ENCODE assay signal across 8 mouse cellular contexts in genomic region chr19:42163764-42164163, GRCm38 (mm10). TPM values are rescaled to one million over a fixed set of nuclear protein-coding genes. Genes with fewer than 3 reads are reported as not detected.
DNase-seq lines count a peak whose midpoint lies in the region; ATAC-seq and TF ChIP-seq lines count a peak whose summit lies in the region.

TSS of gene Zfyve27 (plus strand) at chr19:42163951.

- DNase-seq in lung, postnatal 0 days (ENCODE audit: low spot score): no peak
- no peak for DNase-seq in lung, postnatal 4 days
- no peak for DNase-seq in embryonic facial prominence, embryonic 11.5 days (ENCODE audit: low spot score)
- DNase-seq in left cerebral cortex, postnatal 25 days (ENCODE audit: low spot score in 2 of 2): no peak
- no peak for DNase-seq in lung, postnatal 25 days (ENCODE audit: low spot score)

- WGBS in lung, postnatal 0 days: 28% methylated on average over 5 of the region's 5 CpGs
- 77% methylated on average over 5 of the region's 5 CpGs for whole genome bisulfite sequencing in embryonic facial prominence, embryonic 11.5 days
- WGBS in heart, embryonic 15.5 days: 55% methylated on average over 5 of the region's 5 CpGs
- 37% methylated on average over 5 of the region's 5 CpGs for WGBS in stomach, embryonic 15.5 days

- ATAC-seq in lung, postnatal 0 days: no peak
- ATAC-seq in embryonic facial prominence, embryonic 11.5 days (replicated peaks; ENCODE audit: insufficient number of reproducible peaks, low FRiP score, low TSS enrichment, low read depth): no peak
- no peak for ATAC-seq in heart, embryonic 15.5 days (replicated peaks; ENCODE audit: insufficient number of reproducible peaks, insufficient read depth, low FRiP score, low read depth)
- no peak for ATAC-seq in stomach, embryonic 15.5 days (ENCODE audit: insufficient read depth, low FRiP score, low read depth)
- no peak for ATAC-seq in erythroblast, adult 5-6 weeks (replicated peaks; ENCODE audit: low FRiP score, poor library complexity, severe bottlenecking)

- H3K27me3 ChIP-seq in lung, postnatal 0 days (replicated peaks; ENCODE audit: insufficient read depth, low read length): no peaks in the 10 kb centered on the region
- peaks cover 3% of the 10 kb centered on the region; the same call in 1 of the 2 replicates for H3K27me3 ChIP-seq in embryonic facial prominence, embryonic 11.5 days (ENCODE audit: control insufficient read depth, insufficient read depth, low read length)
- peaks cover 17% of the 10 kb centered on the region for H3K27me3 ChIP-seq in heart, embryonic 15.5 days
- H3K27me3 ChIP-seq in stomach, embryonic 15.5 days (replicated peaks): peaks cover 8% of the 10 kb centered on the region; the same call in 1 of the 2 replicates

- no peak for TF ChIP-seq EP300 in lung, postnatal 0 days (IDR thresholded peaks at IDR 0.05)

- intact Hi-C loops in left cerebral cortex, postnatal 25 days (cut with DNase I): no loop called here

- no peak for TF ChIP-seq CTCF in lung, postnatal 0 days (IDR thresholded peaks at IDR 0.05)

- no peaks in the 10 kb centered on the region for H3K36me3 ChIP-seq in lung, postnatal 0 days (ENCODE audit: insufficient read depth, low read length)
- H3K36me3 ChIP-seq in embryonic facial prominence, embryonic 11.5 days (replicated peaks; ENCODE audit: control insufficient read depth, insufficient read depth, low read depth, low read length): no peaks in the 10 kb centered on the region
- H3K36me3 ChIP-seq in heart, embryonic 15.5 days: no peaks in the 10 kb centered on the region
- no peaks in the 10 kb centered on the region for H3K36me3 ChIP-seq in stomach, embryonic 15.5 days

- H3K27ac ChIP-seq in lung, postnatal 0 days (ENCODE audit: low read length): no peak within 1 kb of the TSS
- no peak within 1 kb of the TSS for H3K27ac ChIP-seq in embryonic facial prominence, embryonic 11.5 days (replicated peaks; ENCODE audit: low read depth, low read length)
- no peak within 1 kb of the TSS for H3K27ac ChIP-seq in heart, embryonic 15.5 days
- no peak within 1 kb of the TSS for H3K27ac ChIP-seq in stomach, embryonic 15.5 days

- no peaks in the 10 kb centered on the region for H3K9me3 ChIP-seq in lung, postnatal 0 days (ENCODE audit: low read length)
- H3K9me3 ChIP-seq in embryonic facial prominence, embryonic 11.5 days (replicated peaks; ENCODE audit: control insufficient read depth, low read length): no peaks in the 10 kb centered on the region
- H3K9me3 ChIP-seq in heart, embryonic 15.5 days (replicated peaks): no peaks in the 10 kb centered on the region
- H3K9me3 ChIP-seq in stomach, embryonic 15.5 days: no peaks in the 10 kb centered on the region

- H3K4me3 ChIP-seq in lung, postnatal 0 days (ENCODE audit: low read depth, low read length): no peak within 1 kb of the TSS
- H3K4me3 ChIP-seq in embryonic facial prominence, embryonic 11.5 days (ENCODE audit: low read depth, low read length): no peak within 1 kb of the TSS
- H3K4me3 ChIP-seq in heart, embryonic 15.5 days: no peak within 1 kb of the TSS
- H3K4me3 ChIP-seq in stomach, embryonic 15.5 days (replicated peaks): no peak within 1 kb of the TSS

- no peaks in the 10 kb centered on the region for H3K4me1 ChIP-seq in lung, postnatal 0 days (ENCODE audit: insufficient read depth, low read depth, low read length)
- no peaks in the 10 kb centered on the region for H3K4me1 ChIP-seq in embryonic facial prominence, embryonic 11.5 days (ENCODE audit: control insufficient read depth, insufficient read depth, low read length)
- H3K4me1 ChIP-seq in heart, embryonic 15.5 days (replicated peaks): peaks cover under 1% of the 10 kb centered on the region; the same call in 1 of the 2 replicates
- no peaks in the 10 kb centered on the region for H3K4me1 ChIP-seq in stomach, embryonic 15.5 days

- no peak within 1 kb of the TSS for H3K9ac ChIP-seq in lung, postnatal 0 days (replicated peaks; ENCODE audit: low read depth)
- H3K9ac ChIP-seq in embryonic facial prominence, embryonic 11.5 days (replicated peaks; ENCODE audit: low read length): no peak within 1 kb of the TSS
- H3K9ac ChIP-seq in heart, embryonic 15.5 days: no peak within 1 kb of the TSS
- no peak within 1 kb of the TSS for H3K9ac ChIP-seq in stomach, embryonic 15.5 days

- H3K4me2 ChIP-seq in lung, postnatal 0 days (replicated peaks; ENCODE audit: low read depth, low read length): no peak within 1 kb of the TSS
- H3K4me2 ChIP-seq in embryonic facial prominence, embryonic 11.5 days (ENCODE audit: low read depth, low read length): no peak within 1 kb of the TSS
- no peak within 1 kb of the TSS for H3K4me2 ChIP-seq in heart, embryonic 15.5 days
- no peak within 1 kb of the TSS for H3K4me2 ChIP-seq in stomach, embryonic 15.5 days

RNA-seq across cellular contexts. Expression of gene Zfyve27, which starts in this region (rescaled TPM):
- 25.3 and 27.7 TPM in 2 replicates for polyA plus RNA-seq in lung, postnatal 0 days (2015; fragmentation: Nextera tagmentation; extraction: Ambion mirVana)
- polyA plus RNA-seq in embryonic facial prominence, embryonic 11.5 days (2014; fragmentation: Nextera tagmentation; extraction: Ambion mirVana): 10.2 and 14.0 TPM in 2 replicates
- 18.4 and 26.7 TPM in 2 replicates for polyA plus RNA-seq in heart, embryonic 15.5 days (2015; fragmentation: Nextera tagmentation; extraction: Ambion mirVana)
- 10 to 100 TPM; 84.6 to 95.8 TPM for total RNA-seq in left cerebral cortex, postnatal 25 days (2021)
- 24.6 and 25.2 TPM in 2 replicates for polyA plus RNA-seq in stomach, embryonic 15.5 days (2015; fragmentation: Nextera tagmentation; extraction: Ambion mirVana)
- 3.8 and 8.1 TPM in 2 replicates for total RNA-seq in erythroblast, adult 5-6 weeks (2015; ENCODE audit: low replicate concordance)
- total RNA-seq in erythroblast, adult 5-6 weeks (2017; ENCODE audit: low replicate concordance): 12.0 and 22.6 TPM in 2 replicates
